Mouse (Mus musculus) myocyte (in vitro differentiated cells): ENCODE results near the gene Dnaja4.

Source experiments
- POLR2A ChIP-seq: IDR thresholded peaks from one replicate; pipeline ENCODE4 v1.6.1; 2011; ENCODE audit warnings: low read depth, mild to moderate bottlenecking, control low read depth, moderate library complexity; ENCODE audit not compliant: insufficient read length
- TCF3 ChIP-seq: IDR thresholded peaks from one replicate; pipeline ENCODE4 v1.6.1; 2011; ENCODE audit warnings: low read depth, control low read depth; ENCODE audit not compliant: insufficient read length

GRCm38 (mm10) chr9:54700174-54700475 lies 1.5 kb downstream of the Dnaja4 start:
- TF ChIP-seq POLR2A, result no peak
- no peak for TF ChIP-seq TCF3
